Comparison of ENCODE assay signal across 15 mouse cellular contexts in genomic region chr3:52756006-52756405, GRCm38 (mm10).
"Had no signal": no experiment of that assay in that cellular context is flagged by ENCODE, and none has a peak within 500 bp of the region (broad histone marks: within the 10 kb centered on the region; RNA-seq: fewer than 3 reads in every experiment).

No protein-coding gene starts in this region.

- ATAC-seq: intestine, embryonic 15.5 days had no signal

- H3K27ac ChIP-seq: intestine, embryonic 15.5 days; kidney, postnatal 0 days; left cerebral cortex, adult 2 months; liver, embryonic 14.5 days; lung, embryonic 15.5 days; macrophage; stomach, embryonic 15.5 days had no signal

- H3K9me3 ChIP-seq: intestine, embryonic 15.5 days; lung, embryonic 15.5 days; stomach, embryonic 15.5 days had no signal

- H3K4me2 ChIP-seq: intestine, embryonic 15.5 days; liver, embryonic 11.5 days; lung, embryonic 15.5 days; stomach, embryonic 15.5 days had no signal

- H3K27me3 ChIP-seq: intestine, embryonic 15.5 days; lung, embryonic 15.5 days; stomach, embryonic 15.5 days had no signal

- H3K9ac ChIP-seq: intestine, embryonic 15.5 days; liver, embryonic 14.5 days; lung, embryonic 15.5 days; stomach, embryonic 15.5 days had no signal

- DNase-seq: kidney, adult 11 months; kidney, postnatal 25 days; layer of hippocampus, postnatal 36 days; lung, postnatal 10 days; midbrain, embryonic 14.5 days; thymus, adult 18-20 months; thymus, postnatal 36 days had no signal

- H3K36me3 ChIP-seq: intestine, embryonic 15.5 days; lung, embryonic 15.5 days; stomach, embryonic 15.5 days had no signal

- H3K4me3 ChIP-seq: intestine, embryonic 15.5 days; left cerebral cortex, adult 2 months; lung, embryonic 15.5 days; stomach, embryonic 15.5 days had no signal
